23 mouse cellular contexts compared by ENCODE assay signal in genomic region chr5:77252115-77252827, GRCm38 (mm10). TPM values are rescaled to one million over a fixed set of nuclear protein-coding genes. Genes with fewer than 3 reads are reported as not detected.
DNase-seq lines count a peak whose midpoint lies in the region; ATAC-seq and TF ChIP-seq lines count a peak whose summit lies in the region.
"Had no signal": no experiment of that assay in that cellular context is flagged by ENCODE, and none has a peak within 500 bp of the region (broad histone marks: within the 10 kb centered on the region; RNA-seq: fewer than 3 reads in every experiment).

No protein-coding gene starts in this region.

- H3K9ac ChIP-seq in neural tube, embryonic 12.5 days, result no peak overlapping the region
- no peak overlapping the region for H3K9ac ChIP-seq in neural tube, embryonic 15.5 days (replicated peaks)
- no peak overlapping the region for H3K9ac ChIP-seq in midbrain, postnatal 0 days (replicated peaks; ENCODE audit: low read length, poor library complexity, severe bottlenecking)
- H3K9ac ChIP-seq: embryonic facial prominence, embryonic 12.5 days; forebrain, embryonic 12.5 days; hindbrain, embryonic 12.5 days; midbrain, embryonic 15.5 days; neural tube, embryonic 13.5 days had no signal

- H3K4me1 ChIP-seq in neural tube, embryonic 12.5 days, result no peaks in the 10 kb centered on the region
- H3K4me1 ChIP-seq in neural tube, embryonic 15.5 days, result no peaks in the 10 kb centered on the region
- no peaks in the 10 kb centered on the region for H3K4me1 ChIP-seq in midbrain, postnatal 0 days (ENCODE audit: insufficient read depth, low read length)
- H3K4me1 ChIP-seq: embryonic facial prominence, embryonic 12.5 days; forebrain, embryonic 12.5 days; hindbrain, embryonic 12.5 days; midbrain, embryonic 15.5 days; neural tube, embryonic 13.5 days had no signal

- no peaks in the 10 kb centered on the region for H3K9me3 ChIP-seq in neural tube, embryonic 12.5 days
- no peaks in the 10 kb centered on the region for H3K9me3 ChIP-seq in neural tube, embryonic 15.5 days (replicated peaks)
- no peaks in the 10 kb centered on the region for H3K9me3 ChIP-seq in midbrain, postnatal 0 days (ENCODE audit: low read length)
- H3K9me3 ChIP-seq: embryonic facial prominence, embryonic 12.5 days; forebrain, embryonic 12.5 days; hindbrain, embryonic 12.5 days; midbrain, embryonic 15.5 days; neural tube, embryonic 13.5 days had no signal

- WGBS in neural tube, embryonic 12.5 days, result 58% methylated on average over 8 of the region's 8 CpGs
- 53% methylated on average over 8 of the region's 8 CpGs for WGBS in neural tube, embryonic 15.5 days
- WGBS in midbrain, postnatal 0 days, result 58% methylated on average over 8 of the region's 8 CpGs

- H3K27ac ChIP-seq in neural tube, embryonic 12.5 days, result no peak overlapping the region
- no peak overlapping the region for H3K27ac ChIP-seq in neural tube, embryonic 15.5 days (replicated peaks)
- H3K27ac ChIP-seq in midbrain, postnatal 0 days (ENCODE audit: low read depth, low read length), result no peak overlapping the region
- H3K27ac ChIP-seq: embryonic facial prominence, embryonic 12.5 days; forebrain, embryonic 12.5 days; hindbrain, embryonic 12.5 days; kidney, postnatal 0 days; macrophage; midbrain, embryonic 15.5 days; neural tube, embryonic 13.5 days; stomach, postnatal 0 days had no signal

- TF ChIP-seq CTCF in midbrain, postnatal 0 days (IDR thresholded peaks at IDR 0.05), result no peak

- H3K4me2 ChIP-seq in neural tube, embryonic 12.5 days (replicated peaks), result no peak overlapping the region
- H3K4me2 ChIP-seq in neural tube, embryonic 15.5 days, result no peak overlapping the region
- H3K4me2 ChIP-seq in midbrain, postnatal 0 days (ENCODE audit: low read depth, low read length, poor library complexity, severe bottlenecking), result no peak overlapping the region
- H3K4me2 ChIP-seq: embryonic facial prominence, embryonic 12.5 days; forebrain, embryonic 12.5 days; hindbrain, embryonic 12.5 days; midbrain, embryonic 15.5 days; neural tube, embryonic 13.5 days had no signal

- no peaks in the 10 kb centered on the region for H3K27me3 ChIP-seq in neural tube, embryonic 12.5 days (replicated peaks)
- H3K27me3 ChIP-seq in neural tube, embryonic 15.5 days (replicated peaks), result no peaks in the 10 kb centered on the region
- no peaks in the 10 kb centered on the region for H3K27me3 ChIP-seq in midbrain, postnatal 0 days (ENCODE audit: insufficient read depth, low read length)
- H3K27me3 ChIP-seq: embryonic facial prominence, embryonic 12.5 days; forebrain, embryonic 12.5 days; hindbrain, embryonic 12.5 days; midbrain, embryonic 15.5 days; neural tube, embryonic 13.5 days had no signal

- H3K36me3 ChIP-seq in neural tube, embryonic 12.5 days, result no peaks in the 10 kb centered on the region
- H3K36me3 ChIP-seq in neural tube, embryonic 15.5 days, result no peaks in the 10 kb centered on the region
- H3K36me3 ChIP-seq in midbrain, postnatal 0 days (ENCODE audit: insufficient read depth, low read length), result no peaks in the 10 kb centered on the region
- H3K36me3 ChIP-seq: embryonic facial prominence, embryonic 12.5 days; forebrain, embryonic 12.5 days; hindbrain, embryonic 12.5 days; midbrain, embryonic 15.5 days; neural tube, embryonic 13.5 days had no signal

- H3K4me3 ChIP-seq in neural tube, embryonic 12.5 days, result no peak overlapping the region
- H3K4me3 ChIP-seq in neural tube, embryonic 15.5 days (replicated peaks), result no peak overlapping the region
- no peak overlapping the region for H3K4me3 ChIP-seq in midbrain, postnatal 0 days (ENCODE audit: low read depth, low read length)
- H3K4me3 ChIP-seq: embryonic facial prominence, embryonic 12.5 days; forebrain, embryonic 12.5 days; hindbrain, embryonic 12.5 days; midbrain, embryonic 15.5 days; neural tube, embryonic 13.5 days had no signal

- ATAC-seq in neural tube, embryonic 12.5 days (ENCODE audit: low FRiP score, low read depth), result 0 out of 2 replicates have a peak, but pooled peaks have one; percentile 21
- ATAC-seq in neural tube, embryonic 15.5 days (ENCODE audit: low FRiP score), result no peak
- ATAC-seq in activated CD4-positive, CD25-positive, alpha-beta regulatory T cell, adult 4 months, result peak; percentile 68
- ATAC-seq in inflammation-experienced regulatory T-cells, adult 6 months, result peak; percentile 74
- ATAC-seq in midbrain, postnatal 0 days (ENCODE audit: low FRiP score), result no peak
- ATAC-seq: intestine, embryonic 16.5 days; midbrain, embryonic 15.5 days had no signal

- DNase-seq in adipocyte (ENCODE audit: low spot score), result no peak
- no peak for DNase-seq in midbrain, postnatal 0 days (ENCODE audit: low spot score)
- no peak for DNase-seq in embryo, embryonic 10 days (ENCODE audit: low spot score)
- no peak for DNase-seq in ovary, postnatal 10 days (ENCODE audit: low spot score)
- DNase-seq: adrenal gland, adult 8-10 months; cerebellum, postnatal 10 days; heart, adult 11 months; thymus, postnatal 14 days had no signal

RNA-seq across cellular contexts. Expression of gene Rest, which starts 13.0 kb away (rescaled TPM):
- 18.9 and 20.6 TPM in 2 replicates for polyA plus RNA-seq in neural tube, embryonic 12.5 days (2016; fragmentation: Nextera tagmentation; extraction: Ambion mirVana)
- 6.2 and 10.9 TPM in 2 replicates for polyA plus RNA-seq in neural tube, embryonic 15.5 days (2015; fragmentation: Nextera tagmentation; extraction: Ambion mirVana)
- 10 to 100 TPM; 16.3 to 17.6 TPM for polyA plus RNA-seq in activated CD4-positive, CD25-positive, alpha-beta regulatory T cell, adult 4 months (2017; shearing (Covaris generic))
- polyA plus RNA-seq in inflammation-experienced regulatory T-cells, adult 6 months (2017; shearing (Covaris generic)), result 10 to 100 TPM; 11.8 to 18.0 (median 17.7) TPM
- 6.5 and 7.1 TPM in 2 replicates for total RNA-seq in midbrain, postnatal 0 days (2014; rRNA removed)
- polyA plus RNA-seq in midbrain, postnatal 0 days (2015; fragmentation: Nextera tagmentation; extraction: Ambion mirVana), result 2.8 TPM in 2 replicates

RNA-seq across cellular contexts. Expression of gene Spink2, which starts 41.0 kb away (rescaled TPM):
- polyA plus RNA-seq in neural tube, embryonic 12.5 days (2016; fragmentation: Nextera tagmentation; extraction: Ambion mirVana), result 3.0 and 4.1 TPM in 2 replicates
- polyA plus RNA-seq in neural tube, embryonic 15.5 days (2015; fragmentation: Nextera tagmentation; extraction: Ambion mirVana), result 2.9 and 3.2 TPM in 2 replicates
- under 1 TPM in 1 of 2 experiments, not detected in 1; 0.73 TPM for polyA plus RNA-seq in activated CD4-positive, CD25-positive, alpha-beta regulatory T cell, adult 4 months (2017; shearing (Covaris generic))
- polyA plus RNA-seq in inflammation-experienced regulatory T-cells, adult 6 months (2017; shearing (Covaris generic)), result under 1 TPM in 1 of 3 experiments, not detected in 2; 0.63 TPM
- total RNA-seq in midbrain, postnatal 0 days (2014; rRNA removed), result not detected in 2 replicates
- polyA plus RNA-seq in midbrain, postnatal 0 days (2015; fragmentation: Nextera tagmentation; extraction: Ambion mirVana), result 1.1 and 1.5 TPM in 2 replicates
- total RNA-seq: adrenal gland, adult 8-10 months; left cerebral cortex, adult 8-10 months had no signal
- polyA plus RNA-seq: liver, embryonic 16.5 days; macrophage had no signal

RNA-seq across cellular contexts. Expression of gene Noa1, which starts 57.6 kb away (rescaled TPM):
- polyA plus RNA-seq in neural tube, embryonic 12.5 days (2016; fragmentation: Nextera tagmentation; extraction: Ambion mirVana), result 37.6 and 38.6 TPM in 2 replicates
- 36.0 and 37.2 TPM in 2 replicates for polyA plus RNA-seq in neural tube, embryonic 15.5 days (2015; fragmentation: Nextera tagmentation; extraction: Ambion mirVana)
- polyA plus RNA-seq in activated CD4-positive, CD25-positive, alpha-beta regulatory T cell, adult 4 months (2017; shearing (Covaris generic)), result 1 to 10 TPM; 5.0 to 8.3 TPM
- 1 to 10 TPM; 4.3 to 6.2 (median 4.8) TPM for polyA plus RNA-seq in inflammation-experienced regulatory T-cells, adult 6 months (2017; shearing (Covaris generic))
- total RNA-seq in midbrain, postnatal 0 days (2014; rRNA removed), result 11.6 and 18.0 TPM in 2 replicates
- 34.4 and 35.0 TPM in 2 replicates for polyA plus RNA-seq in midbrain, postnatal 0 days (2015; fragmentation: Nextera tagmentation; extraction: Ambion mirVana)

RNA-seq across cellular contexts. Expression of gene Polr2b, which starts 57.7 kb away (rescaled TPM):
- polyA plus RNA-seq in neural tube, embryonic 12.5 days (2016; fragmentation: Nextera tagmentation; extraction: Ambion mirVana), result 83.5 and 89.9 TPM in 2 replicates
- polyA plus RNA-seq in neural tube, embryonic 15.5 days (2015; fragmentation: Nextera tagmentation; extraction: Ambion mirVana), result 52.2 and 54.0 TPM in 2 replicates
- 10 to 100 TPM; 45.0 to 49.2 TPM for polyA plus RNA-seq in activated CD4-positive, CD25-positive, alpha-beta regulatory T cell, adult 4 months (2017; shearing (Covaris generic))
- polyA plus RNA-seq in inflammation-experienced regulatory T-cells, adult 6 months (2017; shearing (Covaris generic)), result 10 to 100 TPM; 51.5 to 53.3 (median 51.6) TPM
- 70.2 and 71.3 TPM in 2 replicates for total RNA-seq in midbrain, postnatal 0 days (2014; rRNA removed)
- 52.0 TPM in 2 replicates for polyA plus RNA-seq in midbrain, postnatal 0 days (2015; fragmentation: Nextera tagmentation; extraction: Ambion mirVana)

Comparison
In these comparisons a context has a peak if more than half of its experiments do, and no peak if none do; other contexts are left out.
1. ATAC-seq: peak in neural tube, embryonic 12.5 days (single experiment), activated CD4-positive, CD25-positive, alpha-beta regulatory T cell, adult 4 months (single experiment) and inflammation-experienced regulatory T-cells, adult 6 months (single experiment); none in neural tube, embryonic 15.5 days (single experiment) and midbrain, postnatal 0 days (single experiment).